Mouse (Mus musculus): ENCODE measurements around the gene Zscan2. TPM values are rescaled to one million over a fixed set of nuclear protein-coding genes. Genes with fewer than 3 reads are reported as not detected.

Zscan2 gene
- polyA plus RNA-seq, 1 experiment from 2014 or later: 2.4 TPM

DNA sequence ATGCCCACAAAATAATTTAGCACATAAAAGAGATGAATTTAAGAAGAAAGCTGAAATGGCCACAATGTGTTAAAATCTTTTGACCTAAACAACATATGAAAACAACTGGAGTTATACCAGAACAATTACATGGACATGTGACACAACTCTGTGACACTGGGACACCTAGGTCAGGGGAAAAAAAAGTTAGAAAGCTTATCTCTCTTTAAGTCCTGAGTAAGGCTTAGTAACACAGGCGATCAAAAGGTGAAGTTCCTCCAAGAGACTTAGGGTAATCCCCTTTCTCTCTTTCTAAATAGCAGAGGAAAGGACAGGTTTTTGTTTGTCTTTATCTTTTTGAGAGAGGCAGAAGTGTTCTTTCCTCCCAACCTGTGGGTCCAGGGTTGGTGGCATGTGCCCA lies 20.5 kb upstream of the Zscan2 start:
- Histone ChIP-seq H3K9ac (ENCODE audit: low read length) (no peak overlapping the region), H3K27ac (ENCODE audit: low read depth) (no peak overlapping the region), H3K27me3 (replicated peaks; ENCODE audit: control insufficient read depth, insufficient read depth, low read length) (no peaks in the 10 kb centered on the region), H3K4me2 (ENCODE audit: low read length) (no peak overlapping the region), H3K9me3 (ENCODE audit: control insufficient read depth, low read length) (no peaks in the 10 kb centered on the region), H3K36me3 (ENCODE audit: control insufficient read depth, insufficient read depth, low read length) (no peaks in the 10 kb centered on the region), H3K4me3 (ENCODE audit: low read depth, low read length) (no peak overlapping the region), H3K4me1 (replicated peaks; ENCODE audit: control insufficient read depth, insufficient read depth, low read length) (peaks cover 7% of the 10 kb centered on the region)
- ATAC-seq (replicated peaks; ENCODE audit: low FRiP score, low TSS enrichment, low read depth): no peak
- 39% methylated on average over 1 of the region's 1 CpGs for WGBS
- DNase-seq (ENCODE audit: low spot score): no peak

DNA sequence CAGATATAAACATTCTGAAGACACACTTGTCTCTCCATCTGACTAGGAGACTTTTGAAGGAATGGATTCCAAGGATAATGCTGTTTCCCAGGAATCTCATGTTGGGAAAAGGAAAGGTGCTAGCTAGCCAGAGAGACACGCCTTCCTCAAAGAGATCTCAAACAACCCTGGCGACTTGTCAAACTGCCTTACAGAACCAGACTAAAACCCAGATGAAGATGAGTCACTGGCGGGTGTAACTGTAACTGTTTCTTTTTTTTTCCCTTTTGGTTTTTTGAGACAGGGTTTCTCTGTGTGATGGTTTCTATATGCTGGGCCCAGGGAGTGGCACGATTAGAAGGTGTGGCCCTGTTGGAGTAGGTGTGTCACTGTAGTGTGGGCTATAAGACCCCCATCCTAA lies 19.8 kb upstream of the Zscan2 start:
- Histone ChIP-seq H3K9me3 (ENCODE audit: control insufficient read depth, low read length) (no peaks in the 10 kb centered on the region), H3K9ac (ENCODE audit: low read length) (no peak overlapping the region), H3K4me2 (ENCODE audit: low read length) (no peak overlapping the region), H3K27ac (ENCODE audit: low read depth) (no peak overlapping the region), H3K4me1 (replicated peaks; ENCODE audit: control insufficient read depth, insufficient read depth, low read length) (peaks cover 7% of the 10 kb centered on the region), H3K36me3 (ENCODE audit: control insufficient read depth, insufficient read depth, low read length) (no peaks in the 10 kb centered on the region), H3K4me3 (ENCODE audit: low read depth, low read length) (no peak overlapping the region), H3K27me3 (replicated peaks; ENCODE audit: control insufficient read depth, insufficient read depth, low read length) (no peaks in the 10 kb centered on the region)
- ATAC-seq (replicated peaks; ENCODE audit: low FRiP score, low TSS enrichment, low read depth): no peak
- WGBS: 62% methylated on average over 4 of the region's 4 CpGs
- no peak for DNase-seq (ENCODE audit: low spot score)

DNA sequence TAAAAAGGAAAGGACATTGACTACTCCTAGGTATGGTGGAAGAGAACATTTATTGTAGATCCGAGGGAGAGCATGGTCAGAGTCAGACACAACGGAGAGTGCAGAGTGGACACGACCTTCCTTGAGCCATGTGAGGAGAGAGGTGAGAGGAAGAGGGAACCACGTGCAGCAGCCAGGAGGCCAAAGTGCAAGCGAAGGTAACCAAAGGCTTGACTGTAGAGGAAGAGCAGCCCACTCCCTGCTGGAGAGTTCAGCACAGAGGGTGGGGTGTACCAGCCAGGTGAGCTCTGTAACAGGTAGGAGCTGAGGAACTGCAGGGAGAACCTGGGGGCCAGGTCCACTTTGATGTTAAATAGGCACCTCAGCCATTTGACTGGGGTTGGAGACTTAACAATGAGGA lies 18.6 kb upstream of the Zscan2 start:
- DNase-seq (ENCODE audit: low spot score): no peak
- H3K4me2 ChIP-seq (ENCODE audit: low read length): no peak overlapping the region
- peaks cover 9% of the 10 kb centered on the region; the same call in 1 of the 2 replicates for H3K4me1 ChIP-seq (replicated peaks; ENCODE audit: control insufficient read depth, insufficient read depth, low read length)
- ATAC-seq (replicated peaks; ENCODE audit: low FRiP score, low TSS enrichment, low read depth): no peak
- no peaks in the 10 kb centered on the region for H3K9me3 ChIP-seq (ENCODE audit: control insufficient read depth, low read length)
- H3K27ac ChIP-seq (ENCODE audit: low read depth): no peak overlapping the region
- no peak overlapping the region for H3K9ac ChIP-seq (ENCODE audit: low read length)
- H3K27me3 ChIP-seq (replicated peaks; ENCODE audit: control insufficient read depth, insufficient read depth, low read length): no peaks in the 10 kb centered on the region
- no peaks in the 10 kb centered on the region for H3K36me3 ChIP-seq (ENCODE audit: control insufficient read depth, insufficient read depth, low read length)
- 54% methylated on average over 5 of the region's 5 CpGs for WGBS
- no peak overlapping the region for H3K4me3 ChIP-seq (ENCODE audit: low read depth, low read length)

DNA sequence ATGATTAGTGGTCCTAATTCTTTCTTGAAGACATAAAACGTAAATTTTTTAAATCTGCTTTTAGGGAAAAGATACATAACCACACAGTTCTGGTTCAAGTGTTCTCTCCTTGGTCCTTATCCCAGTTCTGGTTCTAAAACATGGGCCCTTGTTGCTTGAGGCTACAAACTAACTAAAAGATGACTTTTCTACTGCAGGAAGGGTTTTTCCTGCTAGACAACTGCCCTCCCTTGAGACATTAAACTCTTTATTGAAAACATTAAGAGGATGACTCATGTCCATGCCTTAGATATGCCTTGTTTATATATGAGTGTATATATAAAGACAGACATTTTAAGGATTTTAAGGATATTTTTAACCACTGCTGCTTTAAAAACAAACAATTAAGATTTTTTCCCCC lies 17.5 kb upstream of the Zscan2 start:
- H3K27me3 ChIP-seq (replicated peaks; ENCODE audit: control insufficient read depth, insufficient read depth, low read length): no peaks in the 10 kb centered on the region
- 82% methylated on average over 1 of the region's 1 CpGs for WGBS
- no peak for DNase-seq (ENCODE audit: low spot score)
- H3K9me3 ChIP-seq (ENCODE audit: control insufficient read depth, low read length): no peaks in the 10 kb centered on the region
- H3K4me3 ChIP-seq (ENCODE audit: low read depth, low read length): no peak overlapping the region
- H3K4me1 ChIP-seq (replicated peaks; ENCODE audit: control insufficient read depth, insufficient read depth, low read length): peaks cover 9% of the 10 kb centered on the region; the same call in 1 of the 2 replicates
- H3K4me2 ChIP-seq (ENCODE audit: low read length): no peak overlapping the region
- H3K27ac ChIP-seq (ENCODE audit: low read depth): no peak overlapping the region
- no peak overlapping the region for H3K9ac ChIP-seq (ENCODE audit: low read length)
- no peaks in the 10 kb centered on the region for H3K36me3 ChIP-seq (ENCODE audit: control insufficient read depth, insufficient read depth, low read length)
- ATAC-seq (replicated peaks; ENCODE audit: low FRiP score, low TSS enrichment, low read depth): no peak

DNA sequence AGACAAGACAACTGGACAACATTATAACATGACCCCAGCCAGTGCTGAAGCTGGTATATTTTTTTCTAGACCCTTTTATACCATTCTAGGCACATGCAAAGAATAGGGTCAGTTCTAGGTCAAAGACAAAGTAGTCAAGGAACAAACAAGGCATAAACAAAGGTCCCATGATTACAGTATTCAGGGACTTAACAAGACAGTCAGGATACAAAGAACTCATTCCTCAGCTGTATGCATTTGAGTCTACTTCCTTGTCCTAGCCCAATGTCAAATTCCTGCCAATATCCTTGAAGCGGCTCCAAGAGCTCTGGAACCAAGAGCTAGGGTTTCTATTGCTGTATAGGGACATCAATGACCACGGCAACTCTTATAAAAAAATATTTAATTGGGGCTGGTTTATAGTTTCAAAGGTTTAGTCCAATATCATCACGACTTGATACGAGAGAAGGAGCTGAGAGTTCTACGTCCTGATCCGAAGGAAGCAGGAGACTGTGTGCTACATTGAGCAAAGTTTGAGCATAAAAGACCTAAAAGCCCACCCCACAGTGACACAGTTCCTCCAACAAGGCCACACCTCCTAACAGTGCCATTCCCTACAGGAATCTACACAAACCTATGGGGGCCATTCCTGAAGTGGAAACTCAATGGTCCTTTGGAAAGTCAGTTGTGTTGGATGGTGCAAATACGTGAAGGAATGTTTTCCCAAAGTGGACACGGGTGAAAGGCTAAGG lies 16.6 kb upstream of the Zscan2 start:
- H3K4me1 ChIP-seq (replicated peaks; ENCODE audit: control insufficient read depth, insufficient read depth, low read length): peaks cover 9% of the 10 kb centered on the region; the same call in 1 of the 2 replicates
- no peak overlapping the region for H3K4me2 ChIP-seq (ENCODE audit: low read length)
- H3K36me3 ChIP-seq (ENCODE audit: control insufficient read depth, insufficient read depth, low read length): no peaks in the 10 kb centered on the region
- ATAC-seq (replicated peaks; ENCODE audit: low FRiP score, low TSS enrichment, low read depth): no peak
- H3K9me3 ChIP-seq (ENCODE audit: control insufficient read depth, low read length): no peaks in the 10 kb centered on the region
- WGBS: 92% methylated on average over 8 of the region's 8 CpGs
- H3K27me3 ChIP-seq (replicated peaks; ENCODE audit: control insufficient read depth, insufficient read depth, low read length): no peaks in the 10 kb centered on the region
- no peak for DNase-seq (ENCODE audit: low spot score)
- H3K9ac ChIP-seq (ENCODE audit: low read length): no peak overlapping the region
- H3K27ac ChIP-seq (ENCODE audit: low read depth): no peak overlapping the region
- H3K4me3 ChIP-seq (ENCODE audit: low read depth, low read length): no peak overlapping the region

DNA sequence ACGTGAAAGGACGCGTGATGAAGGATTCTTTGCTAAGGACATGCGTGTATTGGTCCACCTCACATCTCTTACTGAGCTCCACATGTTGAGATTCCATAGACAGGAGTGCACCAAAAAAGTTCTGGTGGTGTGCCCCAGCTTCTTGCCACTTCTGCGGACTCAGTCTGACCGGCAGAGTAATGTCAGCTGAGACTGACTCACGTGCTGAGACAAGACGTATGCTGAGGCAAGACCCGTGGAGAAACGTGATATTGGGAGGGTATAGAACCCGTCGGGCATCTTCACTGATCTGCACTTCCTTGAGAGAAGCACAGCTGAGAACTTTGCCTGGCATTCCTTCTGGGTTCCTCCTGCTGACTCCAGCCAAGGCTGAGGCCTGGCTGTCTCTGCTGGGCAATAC lies 16.0 kb upstream of the Zscan2 start:
- DNase-seq (ENCODE audit: low spot score): no peak
- H3K9ac ChIP-seq (ENCODE audit: low read length): no peak overlapping the region
- no peaks in the 10 kb centered on the region for H3K27me3 ChIP-seq (replicated peaks; ENCODE audit: control insufficient read depth, insufficient read depth, low read length)
- H3K4me3 ChIP-seq (ENCODE audit: low read depth, low read length): no peak overlapping the region
- ATAC-seq (replicated peaks; ENCODE audit: low FRiP score, low TSS enrichment, low read depth): no peak
- no peaks in the 10 kb centered on the region for H3K36me3 ChIP-seq (ENCODE audit: control insufficient read depth, insufficient read depth, low read length)
- WGBS: 95% methylated on average over 12 of the region's 12 CpGs
- no peak overlapping the region for H3K4me2 ChIP-seq (ENCODE audit: low read length)
- H3K9me3 ChIP-seq (ENCODE audit: control insufficient read depth, low read length): no peaks in the 10 kb centered on the region
- H3K4me1 ChIP-seq (replicated peaks; ENCODE audit: control insufficient read depth, insufficient read depth, low read length): peaks cover 9% of the 10 kb centered on the region; the same call in 1 of the 2 replicates
- no peak overlapping the region for H3K27ac ChIP-seq (ENCODE audit: low read depth)

DNA sequence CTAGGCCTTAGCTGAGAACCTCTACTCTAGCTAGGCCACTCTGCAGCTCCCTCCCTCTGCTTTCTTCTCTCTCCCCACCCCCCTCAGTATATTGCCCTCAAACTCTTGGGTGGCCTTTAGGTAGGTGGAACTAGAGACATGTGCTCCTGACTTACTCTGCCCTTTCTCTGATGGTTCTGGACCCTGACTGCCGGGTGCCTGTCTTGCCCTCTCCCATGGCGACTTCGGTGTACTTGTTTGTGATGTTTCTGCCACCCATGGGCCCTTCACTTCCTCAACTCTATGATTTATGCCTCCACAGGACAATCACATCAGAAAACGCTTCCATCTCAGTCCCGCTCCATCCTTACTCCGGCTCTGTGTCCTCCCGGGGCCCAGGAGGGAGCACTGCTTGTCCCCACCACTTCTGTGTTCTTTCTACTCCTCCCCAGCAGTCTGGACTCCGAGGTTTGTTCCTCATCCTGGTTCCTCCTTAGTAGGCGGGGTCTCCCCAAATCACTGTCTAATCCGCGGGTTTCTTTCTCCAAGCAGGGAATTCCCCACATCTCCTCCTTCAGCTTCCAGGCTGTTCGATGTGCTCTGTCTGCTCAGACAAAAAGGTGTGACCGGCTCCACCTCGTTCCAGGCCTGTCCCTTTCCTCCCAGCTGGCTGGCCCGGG lies 15.0 kb upstream of the Zscan2 start:
- 65% methylated on average over 15 of the region's 15 CpGs for WGBS
- H3K27me3 ChIP-seq (replicated peaks; ENCODE audit: control insufficient read depth, insufficient read depth, low read length): no peaks in the 10 kb centered on the region
- DNase-seq (ENCODE audit: low spot score) (no peak), ATAC-seq (replicated peaks; ENCODE audit: low FRiP score, low TSS enrichment, low read depth) (no peak)
- H3K4me2 ChIP-seq (ENCODE audit: low read length): no peak overlapping the region
- peaks cover 4% of the 10 kb centered on the region; the same call in 1 of the 2 replicates for H3K4me1 ChIP-seq (replicated peaks; ENCODE audit: control insufficient read depth, insufficient read depth, low read length)
- no peaks in the 10 kb centered on the region for H3K9me3 ChIP-seq (ENCODE audit: control insufficient read depth, low read length)
- H3K4me3 ChIP-seq (ENCODE audit: low read depth, low read length): no peak overlapping the region
- H3K27ac ChIP-seq (ENCODE audit: low read depth): no peak overlapping the region
- no peaks in the 10 kb centered on the region for H3K36me3 ChIP-seq (ENCODE audit: control insufficient read depth, insufficient read depth, low read length)
- no peak overlapping the region for H3K9ac ChIP-seq (ENCODE audit: low read length)

DNA sequence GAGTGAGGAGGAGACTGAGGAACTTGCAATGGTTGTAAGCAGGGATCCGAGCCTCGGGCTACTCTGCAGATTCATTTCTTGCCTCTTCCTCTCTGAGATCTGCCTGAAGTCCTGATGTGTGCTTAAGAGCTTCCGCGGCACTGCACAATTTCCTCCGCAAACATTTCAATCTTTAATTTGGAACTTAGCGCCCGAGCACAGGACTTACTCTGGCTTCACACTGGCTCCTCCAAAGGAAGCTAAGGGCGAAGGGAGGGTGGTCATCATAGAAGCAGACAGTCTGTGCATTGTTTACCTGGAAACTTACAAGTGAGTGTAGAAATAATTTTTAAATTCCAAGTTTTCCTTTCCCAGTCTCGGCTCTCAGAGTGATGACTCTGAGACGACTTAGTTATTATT lies 14.4 kb upstream of the Zscan2 start:
- no peaks in the 10 kb centered on the region for H3K9me3 ChIP-seq (ENCODE audit: control insufficient read depth, low read length)
- H3K27me3 ChIP-seq (replicated peaks; ENCODE audit: control insufficient read depth, insufficient read depth, low read length): no peaks in the 10 kb centered on the region
- WGBS: 87% methylated on average over 10 of the region's 10 CpGs
- H3K27ac ChIP-seq (ENCODE audit: low read depth): no peak overlapping the region
- no peak overlapping the region for H3K4me3 ChIP-seq (ENCODE audit: low read depth, low read length)
- 0 out of 2 replicates have a peak, but pooled peaks cover 2% of the 10 kb centered on the region for H3K4me1 ChIP-seq (replicated peaks; ENCODE audit: control insufficient read depth, insufficient read depth, low read length)
- no peaks in the 10 kb centered on the region for H3K36me3 ChIP-seq (ENCODE audit: control insufficient read depth, insufficient read depth, low read length)
- no peak overlapping the region for H3K4me2 ChIP-seq (ENCODE audit: low read length)
- DNase-seq (ENCODE audit: low spot score): no peak
- no peak for ATAC-seq (replicated peaks; ENCODE audit: low FRiP score, low TSS enrichment, low read depth)
- H3K9ac ChIP-seq (ENCODE audit: low read length): no peak overlapping the region

DNA sequence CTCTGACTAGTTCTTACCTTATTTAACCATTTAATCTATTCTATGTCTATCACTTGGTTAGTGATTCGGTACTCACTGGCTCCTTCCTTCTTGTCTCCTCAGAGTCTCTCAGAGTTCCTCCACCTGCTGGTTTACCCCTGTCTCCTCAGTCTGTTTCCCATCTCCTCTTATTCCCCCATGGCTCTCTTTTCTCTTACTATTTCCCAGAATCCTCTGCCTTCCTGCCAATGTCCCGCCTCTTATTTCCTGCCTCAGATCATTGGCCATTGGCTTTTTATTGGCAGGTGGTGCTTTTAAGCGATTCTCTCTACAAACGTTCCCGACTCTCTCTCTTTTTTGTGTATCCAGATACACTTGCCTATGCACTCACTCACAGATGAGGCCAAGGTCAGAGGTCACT lies 14.0 kb upstream of the Zscan2 start:
- DNase-seq (ENCODE audit: low spot score) (no peak), ATAC-seq (replicated peaks; ENCODE audit: low FRiP score, low TSS enrichment, low read depth) (no peak)
- Histone ChIP-seq H3K27me3 (replicated peaks; ENCODE audit: control insufficient read depth, insufficient read depth, low read length) (no peaks in the 10 kb centered on the region), H3K27ac (ENCODE audit: low read depth) (no peak overlapping the region), H3K9me3 (ENCODE audit: control insufficient read depth, low read length) (no peaks in the 10 kb centered on the region), H3K9ac (ENCODE audit: low read length) (no peak overlapping the region), H3K4me3 (ENCODE audit: low read depth, low read length) (no peak overlapping the region), H3K4me1 (replicated peaks; ENCODE audit: control insufficient read depth, insufficient read depth, low read length) (0 out of 2 replicates have a peak, but pooled peaks cover 2% of the 10 kb centered on the region), H3K4me2 (ENCODE audit: low read length) (no peak overlapping the region), H3K36me3 (ENCODE audit: control insufficient read depth, insufficient read depth, low read length) (no peaks in the 10 kb centered on the region)
- WGBS: 92% methylated on average over 5 of the region's 5 CpGs

Measured in intestine, embryonic 14.5 days (tissue).